Mouse (Mus musculus) lung, postnatal 0 days (tissue): ENCODE data around the gene Tmem132c.

Experiments
- CTCF ChIP-seq: IDR thresholded peaks from 2 replicates; pipeline ENCODE4 v1.5.1; 2016; ENCODE audit warnings: antibody characterized with exemption, mild to moderate bottlenecking
- EP300 ChIP-seq: IDR thresholded peaks from 2 replicates; pipeline ENCODE4 v1.6.1; 2016; ENCODE audit warnings: antibody characterized with exemption, mild to moderate bottlenecking, control low read depth

DNA sequence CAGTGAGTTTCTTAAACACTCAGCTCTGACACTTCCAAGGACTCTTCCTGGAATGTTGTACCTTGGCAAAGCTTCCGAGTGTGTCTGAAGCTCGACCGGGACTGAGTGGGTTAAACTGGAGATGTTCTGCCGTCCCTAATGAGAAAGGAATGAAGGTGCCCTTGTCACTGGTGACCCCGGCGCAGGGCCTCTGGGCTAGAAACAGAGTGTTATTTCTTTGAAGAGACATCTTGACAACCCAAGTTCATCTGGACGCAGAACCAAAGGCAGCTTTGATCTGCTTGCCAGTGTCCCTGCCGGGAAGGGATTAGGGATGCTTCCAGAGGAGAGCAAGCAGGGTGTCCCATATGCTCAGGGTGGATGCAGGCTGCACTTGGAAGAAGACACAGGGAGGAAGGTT is 114.2 kb downstream of the Tmem132c start:
- no peak for TF ChIP-seq CTCF
- 0 out of 2 replicates have a peak, but pooled peaks have one; percentile 1 for TF ChIP-seq EP300
